Mouse (Mus musculus): ENCODE measurements around the gene Cdt1. TPM values are rescaled to one million over a fixed set of nuclear protein-coding genes. Genes with fewer than 3 reads are reported as not detected.
A peak's percentile ranks its signal among the peaks of the same experiment; 100 is the strongest.

Gene Cdt1
- polyA plus RNA-seq, 1 experiment from 2014 or later, result 31.0 TPM

DNA sequence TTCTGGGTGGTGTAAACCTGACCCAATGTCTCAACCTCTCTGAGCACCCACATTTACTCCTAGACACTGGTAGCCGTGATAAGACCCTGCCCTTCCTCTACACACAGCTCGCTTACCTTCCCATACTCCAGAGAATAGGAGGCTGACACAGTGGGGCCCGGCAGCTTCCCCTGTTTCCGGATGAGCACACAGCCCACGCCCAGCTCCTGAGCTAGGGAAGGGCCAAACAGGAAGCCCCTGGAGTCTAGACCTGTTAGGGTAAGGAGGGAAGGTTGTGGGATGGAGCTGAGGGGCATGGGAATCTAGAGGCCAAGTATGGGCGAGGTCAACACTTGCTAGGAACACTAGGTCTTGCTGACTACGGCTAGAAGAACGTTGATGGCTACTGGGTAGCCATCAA is 7.5 kb downstream of the Cdt1 start:
- H3K4me3 ChIP-seq, result peak overlapping the region; percentile 75
- WGBS, result 59% methylated on average over 8 of the region's 8 CpGs
- no peaks in the 10 kb centered on the region for H3K9me3 ChIP-seq
- 0 out of 2 replicates have a peak, but pooled peaks cover under 1% of the 10 kb centered on the region for H3K27me3 ChIP-seq (replicated peaks)
- peak overlapping the region; percentile 89 for H3K4me2 ChIP-seq
- ATAC-seq (ENCODE audit: extremely low read depth, insufficient number of reproducible peaks, low FRiP score, low TSS enrichment), result no peak
- peaks cover 45% of the 10 kb centered on the region for H3K4me1 ChIP-seq
- peak overlapping the region; percentile 62 for H3K27ac ChIP-seq (replicated peaks)
- H3K9ac ChIP-seq, result peak overlapping the region; percentile 86
- H3K36me3 ChIP-seq, result peaks cover 45% of the 10 kb centered on the region

GRCm38 (mm10) chr8:122575735-122576647 is 8.2 kb downstream of the Cdt1 start:
- Histone ChIP-seq H3K4me1 (peaks cover 45% of the 10 kb centered on the region), H3K9me3 (no peaks in the 10 kb centered on the region), H3K27ac (replicated peaks) (peak overlapping the region; percentile 62), H3K9ac (peak overlapping the region; percentile 86), H3K36me3 (peaks cover 38% of the 10 kb centered on the region), H3K27me3 (replicated peaks) (0 out of 2 replicates have a peak, but pooled peaks cover 2% of the 10 kb centered on the region), H3K4me2 (peak overlapping the region; percentile 89), H3K4me3 (peak overlapping the region; percentile 75)
- WGBS, result 16% methylated on average over 21 of the region's 21 CpGs
- no peak for ATAC-seq (ENCODE audit: extremely low read depth, insufficient number of reproducible peaks, low FRiP score, low TSS enrichment)

GRCm38 (mm10) chr8:122576648-122577022 is 8.8 kb downstream of the Cdt1 start, which contains the start of gene Aprt:
Gene Aprt, minus strand, starts transcription at chr8:122576909.
- Histone ChIP-seq H3K9ac (peak within 1 kb of the TSS; percentile 86), H3K27me3 (replicated peaks) (0 out of 2 replicates have a peak, but pooled peaks cover 2% of the 10 kb centered on the region), H3K4me2 (peak within 1 kb of the TSS; percentile 89), H3K4me1 (peaks cover 45% of the 10 kb centered on the region), H3K9me3 (no peaks in the 10 kb centered on the region), H3K4me3 (peak within 1 kb of the TSS; percentile 75), H3K27ac (replicated peaks) (peak within 1 kb of the TSS; percentile 62), H3K36me3 (peaks cover 31% of the 10 kb centered on the region)
- under 1% methylated on average over 39 of the region's 39 CpGs for WGBS
- peak; percentile 88 for ATAC-seq (ENCODE audit: extremely low read depth, insufficient number of reproducible peaks, low FRiP score, low TSS enrichment)

DNA sequence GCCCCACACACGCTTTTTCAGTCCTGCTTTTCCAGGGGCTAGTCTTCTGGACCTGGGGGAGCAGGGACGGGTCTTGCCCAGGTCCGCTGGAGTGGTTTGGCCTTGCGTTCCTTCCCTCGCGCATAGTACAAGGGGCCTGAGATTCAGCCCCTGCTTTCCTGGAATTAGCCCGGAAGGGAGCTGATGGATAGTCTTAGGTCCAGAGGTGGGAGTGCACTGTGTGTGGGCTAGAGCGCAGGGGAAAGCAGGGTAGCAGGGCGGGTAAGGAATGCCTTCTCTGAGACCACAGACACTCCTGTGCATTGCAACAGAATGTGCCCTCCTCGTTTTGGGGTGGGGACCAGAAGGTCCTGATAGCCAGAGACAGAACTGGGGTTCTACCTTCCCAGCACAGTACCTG is 9.3 kb downstream of the Cdt1 start:
- WGBS, result 38% methylated on average over 10 of the region's 10 CpGs
- H3K4me3 ChIP-seq, result peak overlapping the region; percentile 75
- peak overlapping the region; percentile 86 for H3K9ac ChIP-seq
- H3K9me3 ChIP-seq, result no peaks in the 10 kb centered on the region
- H3K4me2 ChIP-seq, result peak overlapping the region; percentile 89
- H3K36me3 ChIP-seq, result peaks cover 27% of the 10 kb centered on the region
- H3K4me1 ChIP-seq, result peaks cover 45% of the 10 kb centered on the region
- no peak for ATAC-seq (ENCODE audit: extremely low read depth, insufficient number of reproducible peaks, low FRiP score, low TSS enrichment)
- H3K27me3 ChIP-seq (replicated peaks), result 0 out of 2 replicates have a peak, but pooled peaks cover 2% of the 10 kb centered on the region
- no peak overlapping the region; the same call in 1 of the 2 replicates for H3K27ac ChIP-seq (replicated peaks)

- peak overlapping the region; percentile 67 for H3K9ac ChIP-seq
- 0 out of 2 replicates have a peak, but pooled peaks cover 2% of the 10 kb centered on the region for H3K27me3 ChIP-seq (replicated peaks)
- WGBS, result 27% methylated on average over 7 of the region's 7 CpGs
- peaks cover 42% of the 10 kb centered on the region for H3K4me1 ChIP-seq
- no peak overlapping the region for H3K27ac ChIP-seq (replicated peaks)
- H3K4me3 ChIP-seq, result no peak overlapping the region
- no peak for ATAC-seq (ENCODE audit: extremely low read depth, insufficient number of reproducible peaks, low FRiP score, low TSS enrichment)
- peaks cover 6% of the 10 kb centered on the region for H3K36me3 ChIP-seq
- H3K9me3 ChIP-seq, result no peaks in the 10 kb centered on the region
- H3K4me2 ChIP-seq, result no peak overlapping the region; the same call in 1 of the 2 replicates
Observed at GRCm38 (mm10) chr8:122579196-122579595, 11.4 kb downstream of the Cdt1 start.

DNA sequence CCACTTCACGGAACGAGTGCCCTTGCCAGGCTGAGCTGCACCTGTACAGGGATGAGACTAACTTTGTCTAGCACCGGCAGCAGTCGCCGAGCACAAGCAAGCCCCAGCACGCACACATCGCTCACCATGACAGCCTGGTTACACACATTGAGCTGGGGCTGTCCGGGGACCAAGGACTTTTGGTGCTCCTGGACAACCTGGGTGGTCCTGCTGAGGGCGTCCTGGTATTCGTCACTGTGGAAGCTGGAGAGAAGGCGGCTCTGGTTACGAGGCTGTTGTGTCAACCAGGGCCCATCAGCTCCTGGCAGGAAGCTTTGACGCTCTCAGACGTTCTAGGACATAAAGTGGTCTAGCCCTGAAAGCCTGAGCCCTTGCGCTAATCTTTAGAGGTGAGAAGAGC is 13.1 kb downstream of the Cdt1 start:
- Histone ChIP-seq H3K9me3 (no peaks in the 10 kb centered on the region), H3K27me3 (replicated peaks) (0 out of 2 replicates have a peak, but pooled peaks cover 2% of the 10 kb centered on the region), H3K4me3 (no peak overlapping the region), H3K4me1 (peaks cover 33% of the 10 kb centered on the region), H3K4me2 (no peak overlapping the region), H3K36me3 (no peaks in the 10 kb centered on the region), H3K9ac (no peak overlapping the region), H3K27ac (replicated peaks) (no peak overlapping the region)
- 43% methylated on average over 13 of the region's 15 CpGs for WGBS
- ATAC-seq (ENCODE audit: extremely low read depth, insufficient number of reproducible peaks, low FRiP score, low TSS enrichment), result no peak

- Histone ChIP-seq H3K27me3 (replicated peaks) (0 out of 2 replicates have a peak, but pooled peaks cover 2% of the 10 kb centered on the region), H3K4me2 (no peak overlapping the region), H3K4me3 (no peak overlapping the region), H3K27ac (replicated peaks) (no peak overlapping the region), H3K36me3 (no peaks in the 10 kb centered on the region), H3K4me1 (peaks cover 10% of the 10 kb centered on the region), H3K9me3 (no peaks in the 10 kb centered on the region), H3K9ac (no peak overlapping the region)
- WGBS, result 66% methylated on average over 9 of the region's 9 CpGs
- no peak for ATAC-seq (ENCODE audit: extremely low read depth, insufficient number of reproducible peaks, low FRiP score, low TSS enrichment)
Observed at GRCm38 (mm10) chr8:122584981-122585380, 17.2 kb downstream of the Cdt1 start.

DNA sequence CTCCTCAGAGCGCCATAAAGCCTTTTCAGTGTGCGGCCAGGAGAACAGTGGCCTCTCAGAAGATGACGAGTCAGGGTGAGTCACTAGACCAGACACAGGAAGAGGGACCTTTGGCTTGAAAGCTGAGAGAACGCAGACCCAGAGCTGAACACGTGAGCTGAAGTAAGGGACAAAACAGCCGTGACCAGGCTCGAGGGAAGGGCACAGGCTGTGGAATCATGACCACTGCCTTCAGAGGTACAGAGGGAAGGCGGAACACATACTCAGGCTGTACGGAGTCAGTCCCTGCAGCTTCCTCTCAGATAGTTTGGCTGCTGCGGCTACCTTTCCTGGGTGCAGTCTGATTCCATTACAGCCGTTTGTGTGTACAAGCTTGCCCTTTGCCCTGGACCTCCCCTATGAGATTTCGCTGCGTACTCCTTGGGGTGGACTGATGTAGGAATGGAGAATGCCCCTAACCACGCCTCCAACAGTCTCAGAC is 17.6 kb downstream of the Cdt1 start:
- whole genome bisulfite sequencing, result 50% methylated on average over 14 of the region's 14 CpGs
- peaks cover 9% of the 10 kb centered on the region for H3K4me1 ChIP-seq
- no peaks in the 10 kb centered on the region for H3K36me3 ChIP-seq
- no peak overlapping the region for H3K9ac ChIP-seq
- no peak overlapping the region; the same call in 1 of the 2 replicates for H3K27ac ChIP-seq (replicated peaks)
- H3K4me3 ChIP-seq, result no peak overlapping the region
- no peak for ATAC-seq (ENCODE audit: extremely low read depth, insufficient number of reproducible peaks, low FRiP score, low TSS enrichment)
- no peaks in the 10 kb centered on the region for H3K9me3 ChIP-seq
- H3K4me2 ChIP-seq, result no peak overlapping the region
- 0 out of 2 replicates have a peak, but pooled peaks cover under 1% of the 10 kb centered on the region for H3K27me3 ChIP-seq (replicated peaks)

DNA sequence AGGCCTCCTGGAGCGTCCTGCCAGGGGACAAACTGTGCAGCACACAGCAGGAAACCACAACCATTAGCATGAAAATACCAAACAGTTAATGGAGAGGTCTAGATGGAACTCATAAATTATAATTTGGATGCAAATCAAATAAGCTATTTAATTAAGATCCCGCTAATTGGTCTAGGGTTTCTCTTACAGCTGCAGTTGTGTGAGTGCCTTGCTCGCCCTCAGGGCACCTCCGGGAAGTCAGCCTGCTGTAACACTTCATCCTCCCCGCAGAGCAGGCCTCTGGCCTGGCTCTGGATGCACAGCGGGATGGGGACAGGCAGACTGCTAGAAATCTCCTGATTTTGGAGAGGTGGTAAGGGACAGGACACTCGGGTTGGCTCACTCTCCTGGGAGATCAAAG is 18.4 kb downstream of the Cdt1 start:
- H3K9ac ChIP-seq, result no peak overlapping the region
- H3K4me1 ChIP-seq, result peaks cover 9% of the 10 kb centered on the region
- no peaks in the 10 kb centered on the region for H3K27me3 ChIP-seq (replicated peaks)
- H3K27ac ChIP-seq (replicated peaks), result no peak overlapping the region
- H3K4me2 ChIP-seq, result no peak overlapping the region
- H3K36me3 ChIP-seq, result no peaks in the 10 kb centered on the region
- H3K9me3 ChIP-seq, result no peaks in the 10 kb centered on the region
- WGBS, result 70% methylated on average over 7 of the region's 7 CpGs
- no peak overlapping the region for H3K4me3 ChIP-seq
- ATAC-seq (ENCODE audit: extremely low read depth, insufficient number of reproducible peaks, low FRiP score, low TSS enrichment), result no peak

DNA sequence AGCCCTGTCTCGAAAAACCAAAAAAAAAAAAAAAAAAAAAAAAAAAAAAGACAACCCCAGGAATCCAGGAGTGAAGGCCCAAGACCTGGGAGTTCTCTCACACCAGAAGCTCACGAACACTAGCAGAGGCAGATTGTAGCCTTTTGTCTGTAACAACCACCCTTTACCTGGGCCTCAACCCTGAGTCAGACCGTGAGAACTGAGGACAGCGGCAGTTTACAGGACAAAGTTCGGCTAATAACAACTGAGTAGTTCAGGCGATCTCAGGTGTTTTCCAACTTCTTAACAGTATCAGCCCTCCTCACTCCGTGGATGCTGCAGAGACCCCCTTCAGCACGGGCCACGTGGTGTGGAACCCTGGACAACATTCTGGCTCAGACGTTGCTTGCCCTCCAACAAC is 18.9 kb downstream of the Cdt1 start:
- no peak for ATAC-seq (ENCODE audit: extremely low read depth, insufficient number of reproducible peaks, low FRiP score, low TSS enrichment)
- no peak overlapping the region for H3K4me3 ChIP-seq
- 85% methylated on average over 10 of the region's 10 CpGs for WGBS
- H3K4me1 ChIP-seq, result peaks cover 9% of the 10 kb centered on the region
- H3K9ac ChIP-seq, result no peak overlapping the region
- no peak overlapping the region for H3K4me2 ChIP-seq
- no peaks in the 10 kb centered on the region for H3K36me3 ChIP-seq
- H3K27ac ChIP-seq (replicated peaks), result no peak overlapping the region
- no peaks in the 10 kb centered on the region for H3K27me3 ChIP-seq (replicated peaks)
- H3K9me3 ChIP-seq, result no peaks in the 10 kb centered on the region

DNA sequence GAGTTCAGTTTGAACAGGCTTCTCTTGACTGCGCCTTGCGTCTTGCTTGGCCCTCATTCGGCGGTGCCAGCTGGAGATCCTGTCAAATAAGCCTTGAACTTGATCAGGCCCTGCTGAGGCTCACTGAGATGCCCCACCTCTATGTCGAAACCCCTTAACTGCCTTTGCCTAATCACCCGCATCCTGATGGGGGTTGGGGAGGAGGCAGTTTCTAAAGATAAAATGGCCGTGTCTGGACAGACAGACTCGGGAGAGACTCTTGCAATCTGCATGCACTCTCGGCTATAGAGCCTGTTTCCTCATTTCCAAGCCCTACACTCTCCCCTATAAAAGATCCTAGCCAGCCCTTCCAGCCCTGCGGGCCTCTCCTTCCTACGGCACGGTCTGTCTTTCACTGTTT is 25.4 kb downstream of the Cdt1 start:
- no peaks in the 10 kb centered on the region for H3K9me3 ChIP-seq
- WGBS, result 54% methylated on average over 12 of the region's 12 CpGs
- H3K27ac ChIP-seq (replicated peaks), result no peak overlapping the region

More for the DNA sequence above, 25.4 kb downstream of the Cdt1 start:
- no peak for ATAC-seq (ENCODE audit: extremely low read depth, insufficient number of reproducible peaks, low FRiP score, low TSS enrichment)
- H3K27me3 ChIP-seq (replicated peaks), result peaks cover 6% of the 10 kb centered on the region; the same call in 1 of the 2 replicates
- peak overlapping the region; percentile 19 for H3K9ac ChIP-seq
- peaks cover 15% of the 10 kb centered on the region for H3K36me3 ChIP-seq
- no peak overlapping the region for H3K4me3 ChIP-seq
- H3K4me1 ChIP-seq, result peaks cover 14% of the 10 kb centered on the region
- no peak overlapping the region for H3K4me2 ChIP-seq
